In genomic region chr10:42722116-42722515, GRCm38 (mm10) we compare ENCODE assay signal across 15 mouse cellular contexts.
"Had no signal": no experiment of that assay in that cellular context is flagged by ENCODE, and none has a peak within 500 bp of the region (broad histone marks: within the 10 kb centered on the region; RNA-seq: fewer than 3 reads in every experiment).

No protein-coding gene starts in this region.

- H3K27me3 ChIP-seq: neural tube, embryonic 15.5 days; stomach, embryonic 15.5 days had no signal

- H3K9ac ChIP-seq: neural tube, embryonic 15.5 days; stomach, embryonic 15.5 days had no signal

- H3K36me3 ChIP-seq: neural tube, embryonic 15.5 days; stomach, embryonic 15.5 days had no signal

- H3K4me2 ChIP-seq: neural tube, embryonic 15.5 days; stomach, embryonic 15.5 days had no signal

- H3K4me1 ChIP-seq: neural tube, embryonic 15.5 days; stomach, embryonic 15.5 days had no signal

- H3K4me3 ChIP-seq: neural tube, embryonic 15.5 days; stomach, embryonic 15.5 days had no signal

- H3K9me3 ChIP-seq: neural tube, embryonic 15.5 days; stomach, embryonic 15.5 days had no signal

- H3K27ac ChIP-seq: neural tube, embryonic 15.5 days; stomach, embryonic 15.5 days; stomach, postnatal 0 days had no signal

- DNase-seq: retina, postnatal 1 day; right cerebral cortex, adult 18-20 months; right cerebral cortex, postnatal 14 days; right cerebral cortex, postnatal 25 days; right cerebral cortex, postnatal 4 days; spleen, adult 18-20 months; thymus, adult 18-20 months; thymus, adult 2 months; thymus, postnatal 14 days; thymus, postnatal 25 days; thymus, postnatal 36 days; thymus, postnatal 4 days had no signal
